Mouse (Mus musculus): ENCODE data around the gene Mtmr6. TPM values are rescaled to one million over a fixed set of nuclear protein-coding genes. Genes with fewer than 3 reads are reported as not detected.

Mtmr6 gene
- polyA plus RNA-seq, 1 experiment from 2014 or later, result 58.1 TPM

GRCm38 (mm10) chr14:60253466-60253865 lies 11.6 kb upstream of the Mtmr6 start:
- CTCF ChIA-PET, result interaction anchor here (2.8 to 4.3 kb wide), 2 partner anchors 9 to 12 kb away, joined by 15 to 18 read pairs; partner anchors contain the start of gene Mtmr6
- in situ Hi-C loops (cut with MboI; ENCODE audit: low pct_unique_long_range_greater_than_20kb), result loop anchor here (25.0 kb wide), 1 partner anchor 434 kb away; no protein-coding TSS in a partner anchor

GRCm38 (mm10) chr14:60254774-60255173 lies 10.3 kb upstream of the Mtmr6 start:
- ChIA-PET POLR2A (no interaction called here), CTCF (interaction anchor here (4.3 kb wide), 1 partner anchor 10 kb away, joined by 18 read pairs; the partner anchor contains the start of gene Mtmr6)
- no peaks in the 10 kb centered on the region for H3K27me3 ChIP-seq
- DNase-seq (ENCODE audit: low read depth, low spot score) (no peak), ATAC-seq (no peak)
- TF ChIP-seq CTCF (IDR thresholded peaks at IDR 0.05), result no peak
- in situ Hi-C loops (cut with MboI; ENCODE audit: low pct_unique_long_range_greater_than_20kb), result loop anchor here (25.0 kb wide), 1 partner anchor 433 kb away; no protein-coding TSS in a partner anchor

More at GRCm38 (mm10) chr14:60253466-60253865, 11.6 kb upstream of the Mtmr6 start:
- POLR2A ChIA-PET, result interaction anchor here (2.0 kb wide), 1 partner anchor 9 kb away, joined by 6 read pairs; no protein-coding TSS in a partner anchor
- H3K27me3 ChIP-seq, result no peaks in the 10 kb centered on the region
- no peak for TF ChIP-seq CTCF (IDR thresholded peaks at IDR 0.05)
- no peak for ATAC-seq
- DNase-seq (ENCODE audit: low read depth, low spot score), result no peak

DNA sequence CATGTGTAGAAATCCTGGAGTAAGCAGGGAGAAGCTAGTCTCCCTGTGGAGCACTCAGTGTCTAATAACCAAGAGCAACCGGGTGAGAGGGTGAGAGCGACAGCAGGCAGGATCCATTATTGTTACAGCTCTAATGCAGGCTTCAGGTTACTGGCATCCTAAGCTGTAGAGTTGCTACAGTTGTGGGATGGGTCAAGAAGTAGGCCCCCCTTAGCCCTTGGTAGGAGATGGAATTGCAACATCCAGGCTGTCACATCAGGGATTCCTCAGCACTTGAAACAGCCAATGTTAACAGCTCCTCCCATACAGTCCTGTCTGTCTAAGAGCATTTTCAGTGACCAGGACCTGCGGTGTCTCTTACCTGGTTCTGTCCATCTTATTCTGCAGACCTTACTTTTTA lies 8.7 kb upstream of the Mtmr6 start:
- ChIA-PET CTCF (interaction anchor here (1.1 to 4.3 kb wide), 2 partner anchors 9 to 11 kb away, joined by 3 to 18 read pairs; partner anchors contain the start of gene Mtmr6), POLR2A (no interaction called here)
- peaks cover 5% of the 10 kb centered on the region for H3K27me3 ChIP-seq
- no peak for TF ChIP-seq CTCF (IDR thresholded peaks at IDR 0.05)
- ATAC-seq (no peak), DNase-seq (ENCODE audit: low read depth, low spot score) (no peak)
- in situ Hi-C loops (cut with MboI; ENCODE audit: low pct_unique_long_range_greater_than_20kb), result loop anchor here (25.0 kb wide), 1 partner anchor 431 kb away; no protein-coding TSS in a partner anchor

DNA sequence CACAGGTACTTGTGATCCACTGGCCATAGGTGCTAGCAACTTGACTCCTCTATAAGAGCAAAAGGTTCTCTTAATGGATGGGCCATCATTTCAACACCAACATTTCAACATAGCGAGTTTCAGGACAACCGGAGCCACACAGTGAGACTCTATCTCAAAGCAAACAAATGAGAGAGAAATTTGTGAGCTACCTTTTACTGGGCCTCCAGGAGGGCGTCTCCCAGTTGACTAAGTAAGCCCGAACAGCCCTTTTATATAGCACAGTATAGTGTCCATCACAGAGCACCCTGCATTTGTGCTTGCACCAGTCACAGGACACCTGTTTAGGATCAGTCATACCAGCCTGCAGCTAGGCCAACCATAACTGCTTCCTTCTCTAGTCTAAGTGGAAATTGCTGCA lies 7.9 kb upstream of the Mtmr6 start:
- POLR2A ChIA-PET, result interaction anchor here (0.6 kb wide), 2 partner anchors 45 to 100 kb away, joined by 3 to 6 read pairs; no protein-coding TSS in a partner anchor
- no peak for ATAC-seq
- peaks cover 5% of the 10 kb centered on the region for H3K27me3 ChIP-seq
- CTCF ChIA-PET, result interaction anchor here (4.3 kb wide), 1 partner anchor 8 kb away, joined by 18 read pairs; the partner anchor contains the start of gene Mtmr6
- DNase-seq (ENCODE audit: low read depth, low spot score), result no peak
- no peak for TF ChIP-seq CTCF (IDR thresholded peaks at IDR 0.05)
- in situ Hi-C loops (cut with MboI; ENCODE audit: low pct_unique_long_range_greater_than_20kb), result loop anchor here (25.0 kb wide), 1 partner anchor 430 kb away; no protein-coding TSS in a partner anchor

GRCm38 (mm10) chr14:60257851-60258250 lies 7.2 kb upstream of the Mtmr6 start:
- in situ Hi-C loops (cut with MboI; ENCODE audit: low pct_unique_long_range_greater_than_20kb), result loop anchor here (25.0 kb wide), 1 partner anchor 429 kb away; no protein-coding TSS in a partner anchor
- TF ChIP-seq CTCF (IDR thresholded peaks at IDR 0.05), result no peak
- POLR2A ChIA-PET, result no interaction called here
- H3K27me3 ChIP-seq, result peaks cover 5% of the 10 kb centered on the region
- ATAC-seq, result no peak
- no peak for DNase-seq (ENCODE audit: low read depth, low spot score)
- CTCF ChIA-PET, result no interaction called here

DNA sequence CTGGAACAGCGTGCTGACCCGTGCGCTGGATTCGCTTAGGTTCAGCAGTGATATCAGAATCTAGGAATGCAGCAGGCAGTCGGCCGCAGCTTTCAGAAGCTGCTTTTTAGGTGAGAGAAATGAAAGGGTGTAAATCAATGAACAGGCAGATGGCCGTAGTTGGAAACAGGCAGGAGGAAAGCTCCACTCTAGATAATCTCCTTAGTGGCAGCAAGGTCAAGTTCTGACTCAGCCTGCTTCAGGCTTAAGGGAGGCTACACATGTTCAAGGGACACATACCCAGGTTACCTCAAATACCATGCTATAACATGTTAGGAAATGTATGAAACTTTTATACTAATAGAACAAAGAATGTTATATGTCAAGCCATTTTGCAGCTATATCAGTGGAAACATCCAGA lies 2.7 kb upstream of the Mtmr6 start:
- ATAC-seq, result no peak
- in situ Hi-C loops (cut with MboI; ENCODE audit: low pct_unique_long_range_greater_than_20kb), result loop anchor here (25.0 kb wide), 1 partner anchor 425 kb away; no protein-coding TSS in a partner anchor
- CTCF ChIA-PET, result interaction anchor here (1.5 to 3.2 kb wide), 2 partner anchors 10 to 32 kb away, joined by 3 to 15 read pairs; partner anchors contain the start of genes Gm49336 and Nupl1

GRCm38 (mm10) chr14:60269333-60269732 lies 4.3 kb downstream of the Mtmr6 start:
- POLR2A ChIA-PET, result no interaction called here
- no peak for ATAC-seq
- in situ Hi-C loops (cut with MboI; ENCODE audit: low pct_unique_long_range_greater_than_20kb), result loop anchor here (5.0 to 25.0 kb wide), 2 partner anchors 163 to 418 kb away; no protein-coding TSS in a partner anchor
- no peaks in the 10 kb centered on the region for H3K27me3 ChIP-seq
- CTCF ChIA-PET, result no interaction called here
- no peak for DNase-seq (ENCODE audit: low read depth, low spot score)
- TF ChIP-seq CTCF (IDR thresholded peaks at IDR 0.05), result no peak

More for the DNA sequence above, 2.7 kb upstream of the Mtmr6 start:
- POLR2A ChIA-PET, result interaction anchor here (1.8 kb wide), 1 partner anchor 10 kb away, joined by 6 read pairs; no protein-coding TSS in a partner anchor
- peaks cover 5% of the 10 kb centered on the region for H3K27me3 ChIP-seq
- TF ChIP-seq CTCF (IDR thresholded peaks at IDR 0.05), result no peak
- no peak for DNase-seq (ENCODE audit: low read depth, low spot score)

DNA sequence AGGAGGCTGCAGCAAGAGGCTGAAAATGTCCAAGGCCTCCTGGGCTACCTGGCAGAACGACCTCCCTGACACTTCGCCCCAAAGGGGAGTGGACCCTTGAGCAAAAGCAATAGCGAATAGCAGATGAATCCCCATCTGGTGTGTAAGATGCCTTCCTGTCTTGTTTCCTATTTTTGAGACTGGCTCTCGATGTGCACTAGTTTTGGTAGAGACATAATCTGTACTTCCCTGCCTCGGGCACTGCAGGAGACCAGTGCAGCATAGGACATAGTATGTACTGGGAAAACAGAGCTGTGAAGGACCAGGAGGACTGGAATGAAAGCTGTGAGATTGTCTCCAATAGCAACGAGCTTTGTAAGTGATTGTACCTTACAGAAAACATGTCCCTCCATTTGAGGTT lies 8.3 kb downstream of the Mtmr6 start:
- POLR2A ChIA-PET, result no interaction called here
- CTCF ChIA-PET, result interaction anchor here (1.5 kb wide), 1 partner anchor 8 kb away, joined by 6 read pairs; the partner anchor contains the start of gene Mtmr6
- no peak for TF ChIP-seq CTCF (IDR thresholded peaks at IDR 0.05)
- ATAC-seq (no peak), DNase-seq (ENCODE audit: low read depth, low spot score) (no peak)
- in situ Hi-C loops (cut with MboI; ENCODE audit: low pct_unique_long_range_greater_than_20kb), result loop anchor here (25.0 kb wide), 1 partner anchor 414 kb away; no protein-coding TSS in a partner anchor
- H3K27me3 ChIP-seq, result no peaks in the 10 kb centered on the region

GRCm38 (mm10) chr14:60275301-60276276 lies 10.6 kb downstream of the Mtmr6 start:
- no peak for ATAC-seq
- CTCF ChIA-PET, result interaction anchor here (2.0 kb wide), 1 partner anchor 21 kb away, joined by 5 read pairs; no protein-coding TSS in a partner anchor

GRCm38 (mm10) chr14:60286194-60286863 lies 21.3 kb downstream of the Mtmr6 start:
- ChIA-PET CTCF (no interaction called here), POLR2A (interaction anchor here (1.2 kb wide), 1 partner anchor 24 kb away, joined by 4 read pairs; no protein-coding TSS in a partner anchor)
- ATAC-seq (no peak), DNase-seq (ENCODE audit: low read depth, low spot score) (no peak)
- TF ChIP-seq CTCF (IDR thresholded peaks at IDR 0.05), result no peak
- H3K27me3 ChIP-seq, result no peaks in the 10 kb centered on the region
- in situ Hi-C loops (cut with MboI; ENCODE audit: low pct_unique_long_range_greater_than_20kb), result no loop called here

More at GRCm38 (mm10) chr14:60275301-60276276, 10.6 kb downstream of the Mtmr6 start:
- H3K27me3 ChIP-seq, result no peaks in the 10 kb centered on the region
- POLR2A ChIA-PET, result no interaction called here
- DNase-seq (ENCODE audit: low read depth, low spot score), result no peak
- no peak for TF ChIP-seq CTCF (IDR thresholded peaks at IDR 0.05)
- in situ Hi-C loops (cut with MboI; ENCODE audit: low pct_unique_long_range_greater_than_20kb), result no loop called here
